Comparison of ENCODE assay signal across 1 mouse cellular context in genomic region chr11:109557419-109557818, GRCm38 (mm10).
A peak's percentile ranks its signal among the peaks of the same experiment; 100 is the strongest.
TF ChIP-seq lines count a peak whose summit lies in the region.

No protein-coding gene starts in this region.

TF ChIP-seq in MEL, 35 proteins besides CTCF, POLR2A, EP300 and RAD21 (continued from another document):
- TF ChIP-seq SMC3 (IDR thresholded peaks at IDR 0.05; ENCODE audit: low read depth, low read length) (0 out of 2 replicates have a peak, but pooled peaks have one; percentile 17), MAX (IDR thresholded peaks at IDR 0.05; ENCODE audit: low read length) (peak; percentile 97), POLR2AphosphoS5 (IDR thresholded peaks at IDR 0.05; ENCODE audit: borderline replicate concordance, low read depth, low read length) (no peak), MAFK (IDR thresholded peaks at IDR 0.05; ENCODE audit: borderline replicate concordance, low read depth, low read length) (peak; percentile 42; the same call in 1 of the 2 replicates), NRF1 (IDR thresholded peaks at IDR 0.05; ENCODE audit: insufficient read depth, low read depth, low read length, poor library complexity, severe bottlenecking) (no peak), MYC (IDR thresholded peaks at IDR 0.05; ENCODE audit: low read depth, low read length) (peak; percentile 97), RCOR1 (IDR thresholded peaks at IDR 0.05; ENCODE audit: low read depth, low read length) (peak; percentile 84), TBP (IDR thresholded peaks at IDR 0.05; ENCODE audit: low read depth, low read length) (peak; percentile 60; the same call in 1 of the 2 replicates), GATA1 (IDR thresholded peaks at IDR 0.05; ENCODE audit: low read depth, low read length) (peak; percentile 96), ZNF384 (IDR thresholded peaks at IDR 0.05; ENCODE audit: low read depth, low read length) (0 out of 2 replicates have a peak, but pooled peaks have one; percentile 51), NELFE (IDR thresholded peaks at IDR 0.05; ENCODE audit: low read depth, low read length) (no peak), KAT2A (conservative IDR thresholded peaks at IDR 0.05; ENCODE audit: low read depth, low read length) (no peak), USF1 (IDR thresholded peaks at IDR 0.05; ENCODE audit: low read depth, low read length) (peak; percentile 86), MAZ (IDR thresholded peaks at IDR 0.05; ENCODE audit: low read depth, low read length) (peak; percentile 65), MEF2A (IDR thresholded peaks at IDR 0.05; ENCODE audit: extremely low read depth, insufficient replicate concordance, low read depth, low read length, poor library complexity, severe bottlenecking) (no peak)
